Mouse (Mus musculus) cerebellum, adult 2 months (tissue): ENCODE measurements around the gene Jazf1.

ENCODE experiments used
- CTCF ChIP-seq: fragments of 200-500 bp; IDR thresholded peaks from 2 replicates; pipeline ENCODE4 v1.5.1; 2011; ENCODE audit warnings: low read depth, mild to moderate bottlenecking, control low read depth, low read length, moderate library complexity, borderline replicate concordance; ENCODE audit not compliant: insufficient read depth
- POLR2A ChIP-seq: fragments of 200-500 bp; IDR thresholded peaks from 2 replicates; pipeline ENCODE4 v1.6.1; 2011; ENCODE audit warnings: low read length, control low read depth, borderline replicate concordance; ENCODE audit not compliant: insufficient read depth

DNA sequence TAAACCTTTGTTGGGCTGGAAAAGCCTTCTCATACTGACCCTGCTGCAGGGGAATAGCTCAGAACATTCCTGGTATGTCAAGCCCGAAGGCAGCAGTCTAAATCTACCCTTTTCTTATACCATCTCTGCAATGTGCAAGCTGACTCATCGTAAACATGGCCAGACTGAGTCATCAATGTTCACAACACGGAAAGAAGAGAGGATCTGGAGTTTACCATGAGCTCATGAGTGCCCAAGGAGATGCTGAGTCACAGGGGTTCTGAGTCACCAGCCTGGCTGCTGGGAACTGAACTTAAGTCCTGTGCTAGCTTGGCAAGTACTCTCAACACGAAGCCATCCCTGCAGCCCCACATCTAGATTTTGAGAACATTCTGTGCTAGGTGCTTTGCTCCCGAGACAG, 242.9 kb downstream of the Jazf1 start:
- TF ChIP-seq POLR2A (no peak), CTCF (no peak)
